Mouse (Mus musculus) limb, embryonic 14.5 days (tissue): ENCODE data around the gene Notch2. TPM values are rescaled to one million over a fixed set of nuclear protein-coding genes. Genes with fewer than 3 reads are reported as not detected.
A peak's percentile ranks its signal among the peaks of the same experiment; 100 is the strongest.

Source experiments
- ATAC-seq: fragments of 200-750 bp; cut with Nextera tagmentation; 2 replicates; pipeline ENCODE4 v1.8.0; 2017; ENCODE audit warnings: low read depth, moderate number of reproducible peaks, moderate TSS enrichment; ENCODE audit not compliant: low FRiP score
- DNase-seq: peaks from one replicate; pipeline ENCODE4 v3.0.0-alpha.2; 2015; ENCODE audit warnings: low spot score
- H3K27ac ChIP-seq: fragments of 300-500 bp; sonication (generic); replicated peaks from 2 replicates; pipeline ENCODE4 v1.5.1; 2014; ENCODE audit warnings: low read depth, mild to moderate bottlenecking, low read length, moderate library complexity, mixed read lengths
- H3K27me3 ChIP-seq: fragments of 300-500 bp; sonication (generic); 2 replicates; pipeline ENCODE4 v1.6.1; 2014; ENCODE audit warnings: low read length, mixed read lengths; ENCODE audit not compliant: control insufficient read depth, insufficient read depth
- H3K36me3 ChIP-seq: fragments of 300-500 bp; sonication (generic); 2 replicates; pipeline ENCODE4 v1.6.1; 2014; ENCODE audit warnings: mild to moderate bottlenecking, low read length, moderate library complexity, mixed read lengths; ENCODE audit not compliant: control insufficient read depth, insufficient read depth
- H3K4me1 ChIP-seq: fragments of 300-500 bp; sonication (generic); 2 replicates; pipeline ENCODE4 v1.6.1; 2014; ENCODE audit warnings: antibody characterized with exemption, low read length, mixed read lengths; ENCODE audit not compliant: control insufficient read depth, insufficient read depth
- H3K4me2 ChIP-seq: fragments of 300-500 bp; sonication (generic); replicated peaks from 2 replicates; pipeline ENCODE4 v1.6.1; 2014; ENCODE audit warnings: low read depth, mild to moderate bottlenecking, low read length, moderate library complexity; ENCODE audit not compliant: severe bottlenecking
- H3K4me3 ChIP-seq: fragments of 300-500 bp; sonication (generic); replicated peaks from 2 replicates; pipeline ENCODE4 v1.5.1; 2014; ENCODE audit warnings: low read length
- H3K9ac ChIP-seq: fragments of 300-500 bp; sonication (generic); 2 replicates; pipeline ENCODE4 v1.6.1; 2014; ENCODE audit warnings: mild to moderate bottlenecking, low read depth, low read length, moderate library complexity; ENCODE audit not compliant: severe bottlenecking
- H3K9me3 ChIP-seq: fragments of 300-500 bp; sonication (generic); 2 replicates; pipeline ENCODE4 v1.6.1; 2016; ENCODE audit warnings: low read length; ENCODE audit not compliant: control insufficient read depth
- POLR2A ChIP-seq: fragments of 200-500 bp; IDR thresholded peaks from 2 replicates; pipeline ENCODE4 v1.8.0; 2012; ENCODE audit warnings: inconsistent platforms, mild to moderate bottlenecking, moderate library complexity, borderline replicate concordance; ENCODE audit not compliant: insufficient read depth, insufficient read length; ENCODE audit errors: extremely low read depth
- WGBS: fragments of 180-500 bp; shearing (Covaris S2); extraction: QIAGEN DNeasy Blood & Tissue Kit; methylation state at CpG from one replicate; pipeline ENCODE4 v1.1.7; 2014; 5-methylcytosine and 5-hydroxymethylcytosine counted together
- polyA plus RNA-seq, 2 experiments: library from polyadenylated mRNA; depleted of rRNA in 1 of 2; stranded (reverse) in 1 of 2; unstranded in 1 of 2; fragments of >200 nt; fragmentation: Nextera tagmentation in 1 of 2; extraction: Ambion mirVana in 1 of 2; gene quantifications; 2 replicates each; pipeline versions ENCODE4 v1.2.1 to v1.2.3; 2012 to 2014

Gene Notch2
- polyA plus RNA-seq, 2 experiments = 38.7 to 48.5 TPM

DNA sequence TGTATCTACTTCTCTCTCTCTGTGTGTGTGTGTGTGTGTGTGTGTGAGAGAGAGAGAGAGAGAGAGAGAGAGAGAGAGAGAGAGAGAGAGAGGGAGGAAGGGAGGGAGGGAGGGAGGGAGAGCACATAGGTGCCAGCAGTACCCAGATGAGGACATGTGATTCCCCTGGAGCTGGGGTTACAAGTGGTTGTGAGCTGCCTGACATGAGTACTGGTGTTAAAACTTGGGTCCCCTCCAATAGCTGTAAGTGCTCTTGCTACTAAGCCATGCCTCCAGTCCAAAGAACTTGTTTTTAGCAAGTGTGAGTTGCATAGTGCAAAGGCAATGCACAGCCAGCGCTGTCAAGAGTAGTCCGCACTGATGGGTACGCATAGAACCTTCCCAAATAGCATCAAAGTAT, 26.2 kb upstream of the Notch2 start:
- H3K36me3 ChIP-seq = no peaks in the 10 kb centered on the region
- H3K4me3 ChIP-seq = no peak overlapping the region
- H3K4me2 ChIP-seq = no peak overlapping the region
- 89% methylated on average over 3 of the region's 3 CpGs for WGBS
- ATAC-seq (no peak), DNase-seq (no peak)
- TF ChIP-seq POLR2A = no peak
- no peak overlapping the region for H3K9ac ChIP-seq
- H3K4me1 ChIP-seq = no peaks in the 10 kb centered on the region
- H3K27ac ChIP-seq = no peak overlapping the region
- H3K27me3 ChIP-seq = no peaks in the 10 kb centered on the region
- H3K9me3 ChIP-seq = no peaks in the 10 kb centered on the region

DNA sequence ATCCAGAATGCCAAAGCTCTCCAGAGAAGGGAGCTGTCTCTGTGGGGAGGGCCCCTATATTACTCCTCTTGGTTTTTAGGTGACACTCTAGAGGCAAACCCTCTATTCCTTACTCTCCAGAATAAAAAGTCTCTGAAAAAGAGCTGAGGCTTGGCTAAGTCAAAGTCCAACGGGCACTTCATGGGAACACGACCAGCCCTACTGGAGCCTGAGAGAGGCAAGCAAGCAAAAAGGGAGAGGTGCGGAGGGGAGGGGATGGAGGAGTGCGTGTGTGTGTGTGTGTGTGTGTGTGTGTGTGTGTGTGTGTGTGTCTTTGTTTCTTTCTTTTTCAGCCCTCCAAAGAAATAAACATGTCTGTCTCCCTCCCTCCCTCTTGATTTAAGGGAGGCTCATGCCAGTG, 24.6 kb upstream of the Notch2 start:
- WGBS = 66% methylated on average over 4 of the region's 4 CpGs
- no peak overlapping the region for H3K4me3 ChIP-seq

DNA sequence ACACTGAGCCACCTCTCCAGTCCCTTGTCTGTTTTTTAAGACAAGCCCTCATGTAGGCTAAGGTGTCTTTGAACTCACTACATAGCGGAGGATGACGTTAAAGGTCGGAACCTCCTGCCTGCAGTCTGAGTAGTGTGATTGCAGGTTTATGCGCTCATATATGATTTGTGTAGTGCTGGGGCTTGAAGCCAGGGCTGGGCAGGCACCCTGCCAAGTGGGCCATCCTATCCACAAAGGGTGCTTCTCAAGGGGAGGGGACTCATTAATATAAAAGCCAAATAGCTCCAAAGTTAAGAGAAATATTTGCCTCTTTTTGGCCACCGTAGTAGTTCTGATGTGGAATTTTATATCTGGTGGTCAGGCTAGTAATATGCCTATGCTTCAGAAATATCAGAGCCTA, 22.8 kb upstream of the Notch2 start:
- Histone ChIP-seq H3K36me3 (no peaks in the 10 kb centered on the region), H3K4me2 (no peak overlapping the region), H3K4me1 (0 out of 2 replicates have a peak, but pooled peaks cover 2% of the 10 kb centered on the region), H3K27ac (no peak overlapping the region), H3K4me3 (no peak overlapping the region), H3K27me3 (no peaks in the 10 kb centered on the region), H3K9ac (no peak overlapping the region), H3K9me3 (no peaks in the 10 kb centered on the region)
- no peak for TF ChIP-seq POLR2A
- ATAC-seq (no peak), DNase-seq (peak; percentile 7)
- WGBS = 90% methylated on average over 5 of the region's 5 CpGs

More for the DNA sequence above, 24.6 kb upstream of the Notch2 start:
- Histone ChIP-seq H3K27me3 (no peaks in the 10 kb centered on the region), H3K27ac (no peak overlapping the region), H3K4me1 (no peaks in the 10 kb centered on the region), H3K4me2 (no peak overlapping the region), H3K36me3 (no peaks in the 10 kb centered on the region), H3K9me3 (no peaks in the 10 kb centered on the region), H3K9ac (no peak overlapping the region)
- DNase-seq (no peak), ATAC-seq (no peak)
- TF ChIP-seq POLR2A = no peak

DNA sequence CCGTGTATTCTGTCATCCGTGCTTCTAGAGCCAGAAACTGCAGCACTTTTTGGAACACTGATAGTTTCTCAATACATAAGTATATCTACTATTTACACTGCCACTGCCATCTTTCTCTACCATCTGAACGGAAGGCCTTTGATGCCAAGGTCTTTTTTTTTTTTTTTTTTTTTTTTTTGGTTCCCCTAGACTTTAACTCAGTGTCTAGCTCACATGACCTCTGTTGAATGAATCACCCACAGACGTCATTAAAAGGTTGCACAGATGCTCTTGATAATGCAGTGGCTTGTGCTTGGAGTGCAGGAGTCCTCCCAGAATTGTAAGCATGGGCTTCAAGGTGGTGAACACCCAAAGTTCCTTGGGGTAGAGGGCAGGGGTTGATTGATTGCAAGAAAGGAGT, 21.0 kb upstream of the Notch2 start:
- H3K4me2 ChIP-seq = no peak overlapping the region
- no peak for ATAC-seq
- TF ChIP-seq POLR2A = no peak
- WGBS = 67% methylated on average over 4 of the region's 4 CpGs
- no peaks in the 10 kb centered on the region for H3K9me3 ChIP-seq
- H3K27me3 ChIP-seq = no peaks in the 10 kb centered on the region
- H3K27ac ChIP-seq = no peak overlapping the region
- no peak overlapping the region for H3K4me3 ChIP-seq
- H3K36me3 ChIP-seq = no peaks in the 10 kb centered on the region
- H3K9ac ChIP-seq = no peak overlapping the region
- H3K4me1 ChIP-seq = 0 out of 2 replicates have a peak, but pooled peaks cover 2% of the 10 kb centered on the region
- DNase-seq = no peak

DNA sequence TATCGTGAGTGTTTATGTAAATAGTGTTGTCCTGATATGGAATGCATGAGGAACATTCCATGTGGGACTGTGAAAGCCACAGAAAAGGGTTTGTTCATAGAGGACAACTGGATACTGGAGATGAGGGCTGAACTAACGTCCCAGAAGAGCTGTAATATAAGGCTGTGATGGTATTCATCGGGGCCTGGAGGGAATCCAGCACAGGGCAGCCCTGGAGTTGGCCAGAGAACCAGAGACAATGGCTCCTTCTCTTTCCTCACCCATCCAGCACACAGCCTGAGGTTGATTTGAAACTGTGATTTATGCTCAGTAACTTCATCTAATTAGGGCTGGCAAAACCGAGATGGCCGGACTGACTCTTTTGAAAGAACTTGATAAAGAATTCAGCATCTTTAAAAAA, 20.1 kb upstream of the Notch2 start:
- H3K27me3 ChIP-seq = no peaks in the 10 kb centered on the region
- no peak for DNase-seq
- H3K9me3 ChIP-seq = no peaks in the 10 kb centered on the region
- 48% methylated on average over 5 of the region's 5 CpGs for WGBS
- TF ChIP-seq POLR2A = no peak
- no peak overlapping the region for H3K27ac ChIP-seq
- no peak overlapping the region for H3K9ac ChIP-seq
- H3K4me1 ChIP-seq = 0 out of 2 replicates have a peak, but pooled peaks cover 2% of the 10 kb centered on the region
- H3K4me3 ChIP-seq = no peak overlapping the region
- ATAC-seq = no peak
- H3K36me3 ChIP-seq = no peaks in the 10 kb centered on the region
- H3K4me2 ChIP-seq = no peak overlapping the region

DNA sequence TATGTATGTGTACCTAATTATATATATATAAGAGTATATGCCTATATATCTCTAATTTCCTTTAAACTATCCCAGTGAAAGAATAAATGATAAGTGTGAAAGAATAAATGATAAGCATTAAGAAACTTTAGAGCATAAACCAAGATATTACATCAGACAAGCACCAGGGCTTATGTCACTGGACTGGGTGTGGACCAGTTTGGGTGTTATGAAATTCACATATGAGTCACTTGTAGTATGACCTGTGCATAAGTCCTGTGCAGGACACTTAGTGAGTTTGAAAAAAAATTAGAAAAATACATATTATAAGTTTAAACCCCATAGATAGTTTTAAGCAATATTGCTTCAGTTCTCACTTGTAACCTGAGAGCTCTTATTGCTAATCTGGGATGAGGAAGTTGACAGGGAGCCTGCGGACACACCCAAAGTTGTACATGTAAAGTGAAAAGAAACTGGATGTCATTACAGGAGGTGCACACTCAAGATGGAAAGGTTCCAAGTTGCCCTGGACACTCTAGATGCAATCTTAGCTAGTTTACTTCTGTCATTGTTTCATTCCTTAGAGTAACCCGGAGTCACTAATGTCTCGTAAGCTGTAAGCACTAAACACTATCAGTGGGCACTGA, 19.3 kb upstream of the Notch2 start:
- H3K9me3 ChIP-seq = no peaks in the 10 kb centered on the region
- no peak overlapping the region for H3K27ac ChIP-seq
- H3K36me3 ChIP-seq = no peaks in the 10 kb centered on the region
- no peak for ATAC-seq
- no peak overlapping the region for H3K9ac ChIP-seq
- H3K4me2 ChIP-seq = no peak overlapping the region
- DNase-seq = no peak
- H3K4me3 ChIP-seq = no peak overlapping the region
- no peaks in the 10 kb centered on the region for H3K27me3 ChIP-seq
- TF ChIP-seq POLR2A = no peak
- 88% methylated on average over 3 of the region's 3 CpGs for WGBS
- H3K4me1 ChIP-seq = 0 out of 2 replicates have a peak, but pooled peaks cover 2% of the 10 kb centered on the region
